Mouse (Mus musculus) cerebral cortex, adult 2 months (tissue): ENCODE measurements around the gene Tmem259.

Source experiments
- WGBS: fragments of 180-500 bp; shearing (Covaris S2); methylation state at CpG from one replicate; pipeline ENCODE4 v1.1.7; 2018; 5-methylcytosine and 5-hydroxymethylcytosine counted together

Gene Tmem259

GRCm38 (mm10) chr10:79934794-79935569 is 49.1 kb downstream of the Tmem259 start:
- 75% methylated on average over 16 of the region's 16 CpGs for WGBS

GRCm38 (mm10) chr10:79934272-79934721 is 49.8 kb downstream of the Tmem259 start:
- 30% methylated on average over 13 of the region's 13 CpGs for WGBS

- WGBS, result 54% methylated on average over 6 of the region's 6 CpGs
Observed at GRCm38 (mm10) chr10:79933861-79934260, 50.3 kb downstream of the Tmem259 start.

GRCm38 (mm10) chr10:79933145-79933679 is 50.9 kb downstream of the Tmem259 start:
- WGBS, result 67% methylated on average over 9 of the region's 9 CpGs

- 49% methylated on average over 8 of the region's 8 CpGs for WGBS
Observed at GRCm38 (mm10) chr10:79932736-79933135, 51.4 kb downstream of the Tmem259 start.

GRCm38 (mm10) chr10:79931797-79932196 is 52.3 kb downstream of the Tmem259 start:
- WGBS, result 85% methylated on average over 9 of the region's 9 CpGs

GRCm38 (mm10) chr10:79930826-79931186 is 53.3 kb downstream of the Tmem259 start:
- WGBS, result 88% methylated on average over 16 of the region's 16 CpGs

GRCm38 (mm10) chr10:79929967-79930825 is 53.9 kb downstream of the Tmem259 start:
- WGBS, result 88% methylated on average over 18 of the region's 18 CpGs

GRCm38 (mm10) chr10:79928907-79929701 is 55.0 kb downstream of the Tmem259 start:
- 41% methylated on average over 9 of the region's 9 CpGs for WGBS

GRCm38 (mm10) chr10:79928030-79928694 is 56.0 kb downstream of the Tmem259 start:
- WGBS, result 3% methylated on average over 29 of the region's 29 CpGs

- WGBS, result under 1% methylated on average over 54 of the region's 54 CpGs
Observed at GRCm38 (mm10) chr10:79927324-79928029, 56.7 kb downstream of the Tmem259 start.

- under 1% methylated on average over 63 of the region's 63 CpGs for WGBS
Observed at GRCm38 (mm10) chr10:79926491-79927323, 57.4 kb downstream of the Tmem259 start, which contains the start of gene Arid3a. TSS of gene Arid3a (plus strand) at chr10:79927043.

- WGBS, result 5% methylated on average over 15 of the region's 15 CpGs
Observed at GRCm38 (mm10) chr10:79925785-79926490, 58.2 kb downstream of the Tmem259 start.

- WGBS, result 9% methylated on average over 29 of the region's 29 CpGs
Observed at GRCm38 (mm10) chr10:79924998-79925784, 58.9 kb downstream of the Tmem259 start.
